Mouse (Mus musculus): ENCODE data around the gene H2-M10.6. TPM values are rescaled to one million over a fixed set of nuclear protein-coding genes. Genes with fewer than 3 reads are reported as not detected.
"Not testable (repeated sequence)": the region's sequence is repeated elsewhere in the genome, so short reads cannot be mapped to it uniquely, and the experiment has no call there.

The H2-M10.6 gene
- not detected in 2 replicates for polyA plus RNA-seq (2016; fragmentation: Nextera tagmentation; extraction: Ambion mirVana)

- H3K36me3 ChIP-seq, result no peaks in the 10 kb centered on the region
- H3K9me3 ChIP-seq, result no peaks in the 10 kb centered on the region
- H3K4me3 ChIP-seq, result no peak within 1 kb of the TSS
- no peak for ATAC-seq (ENCODE audit: low FRiP score, low read depth)
- no peak within 1 kb of the TSS for H3K9ac ChIP-seq (replicated peaks)
- no peak within 1 kb of the TSS for H3K27ac ChIP-seq (replicated peaks)
- no peaks in the 10 kb centered on the region for H3K27me3 ChIP-seq
- no peak within 1 kb of the TSS for H3K4me2 ChIP-seq (replicated peaks)
- H3K4me1 ChIP-seq, result no peaks in the 10 kb centered on the region
Measured at GRCm38 (mm10) chr17:36811871-36812270, at the start of gene H2-M10.6. TSS of gene H2-M10.6 (plus strand) at chr17:36812171.

- Histone ChIP-seq H3K36me3 (no peaks in the 10 kb centered on the region), H3K4me3 (no peak overlapping the region), H3K4me1 (no peaks in the 10 kb centered on the region), H3K4me2 (replicated peaks) (no peak overlapping the region), H3K27me3 (no peaks in the 10 kb centered on the region), H3K9me3 (no peaks in the 10 kb centered on the region), H3K27ac (replicated peaks) (no peak overlapping the region), H3K9ac (replicated peaks) (no peak overlapping the region)
- ATAC-seq (ENCODE audit: low FRiP score, low read depth), result no peak
- 57% methylated on average over 2 of the region's 2 CpGs for WGBS
Measured at GRCm38 (mm10) chr17:36763816-36764215, 48.2 kb upstream of the H2-M10.6 start.

DNA sequence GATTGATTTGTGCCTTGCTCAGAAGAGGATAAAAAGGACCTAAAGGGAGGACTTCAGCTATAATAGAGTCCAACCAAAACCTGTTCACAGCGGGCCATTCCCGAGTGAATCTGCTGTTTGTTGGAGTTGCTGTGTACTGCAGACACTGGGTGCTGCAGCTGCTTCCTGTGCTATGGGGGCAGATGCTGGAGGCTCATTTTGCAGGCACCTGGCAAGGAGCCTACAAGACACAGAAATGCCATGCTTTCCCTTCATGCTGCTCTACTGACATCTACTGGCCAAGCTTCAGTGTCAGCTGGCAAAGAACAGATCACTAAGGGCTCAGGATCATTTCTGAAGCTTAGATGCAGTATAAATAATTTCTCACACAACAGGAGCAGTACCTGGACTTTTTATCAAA is 47.7 kb upstream of the H2-M10.6 start:
- H3K27ac ChIP-seq (replicated peaks); ATAC-seq (ENCODE audit: low FRiP score, low read depth); H3K9ac ChIP-seq (replicated peaks); H3K27me3 ChIP-seq; H3K4me1 ChIP-seq; H3K4me2 ChIP-seq (replicated peaks); H3K36me3 ChIP-seq; H3K4me3 ChIP-seq; H3K9me3 ChIP-seq: not testable (repeated sequence)
- WGBS, result 20% methylated on average over 2 of the region's 2 CpGs

GRCm38 (mm10) chr17:36765403-36765802 is 46.6 kb upstream of the H2-M10.6 start:
- not testable (repeated sequence) for H3K4me2 ChIP-seq (replicated peaks); H3K27me3 ChIP-seq; H3K36me3 ChIP-seq; ATAC-seq (ENCODE audit: low FRiP score, low read depth); H3K4me1 ChIP-seq; H3K9ac ChIP-seq (replicated peaks); H3K4me3 ChIP-seq; H3K27ac ChIP-seq (replicated peaks); H3K9me3 ChIP-seq
- 59% methylated on average over 2 of the region's 2 CpGs for WGBS

DNA sequence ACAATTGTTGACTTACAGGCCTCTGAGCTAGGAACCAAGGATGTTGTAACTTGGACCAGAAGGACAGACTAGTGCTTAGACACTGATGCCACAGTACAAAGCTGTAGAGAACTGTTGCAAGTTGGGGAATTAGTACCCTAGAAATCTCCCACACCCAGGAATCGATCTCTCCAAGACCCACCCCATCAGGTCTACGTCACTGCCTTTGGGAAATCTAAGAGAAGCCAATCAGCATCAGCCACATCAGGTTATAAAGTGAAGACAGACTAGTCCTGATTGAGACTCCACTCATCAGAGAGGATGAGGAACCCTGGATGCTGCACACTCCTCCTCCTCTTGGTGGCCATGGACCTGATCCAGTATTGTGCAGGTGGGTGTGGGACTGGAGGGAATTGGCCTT is 39.4 kb upstream of the H2-M10.6 start, which contains the start of gene H2-M10.5:
TSS of gene H2-M10.5 (plus strand) at position 301 of the 400 bp plus-strand sequence.
- 87% methylated on average over 2 of the region's 2 CpGs for WGBS
- H3K9ac ChIP-seq (replicated peaks), result not testable (repeated sequence)

GRCm38 (mm10) chr17:36781533-36781932 is 30.4 kb upstream of the H2-M10.6 start:
- no peaks in the 10 kb centered on the region for H3K4me1 ChIP-seq
- no peak for ATAC-seq (ENCODE audit: low FRiP score, low read depth)
- H3K4me3 ChIP-seq, result no peak overlapping the region
- H3K36me3 ChIP-seq, result no peaks in the 10 kb centered on the region
- no peak overlapping the region for H3K27ac ChIP-seq (replicated peaks)
- no peaks in the 10 kb centered on the region for H3K27me3 ChIP-seq
- no peak overlapping the region for H3K9ac ChIP-seq (replicated peaks)
- 75% methylated on average over 3 of the region's 3 CpGs for WGBS
- H3K4me2 ChIP-seq (replicated peaks), result no peak overlapping the region
- no peaks in the 10 kb centered on the region for H3K9me3 ChIP-seq

More for the DNA sequence above, 39.4 kb upstream of the H2-M10.6 start, which contains the start of gene H2-M10.5:
- H3K27me3 ChIP-seq; H3K36me3 ChIP-seq; H3K4me3 ChIP-seq; H3K9me3 ChIP-seq; ATAC-seq (ENCODE audit: low FRiP score, low read depth); H3K4me1 ChIP-seq; H3K4me2 ChIP-seq (replicated peaks); H3K27ac ChIP-seq (replicated peaks): not testable (repeated sequence)

DNA sequence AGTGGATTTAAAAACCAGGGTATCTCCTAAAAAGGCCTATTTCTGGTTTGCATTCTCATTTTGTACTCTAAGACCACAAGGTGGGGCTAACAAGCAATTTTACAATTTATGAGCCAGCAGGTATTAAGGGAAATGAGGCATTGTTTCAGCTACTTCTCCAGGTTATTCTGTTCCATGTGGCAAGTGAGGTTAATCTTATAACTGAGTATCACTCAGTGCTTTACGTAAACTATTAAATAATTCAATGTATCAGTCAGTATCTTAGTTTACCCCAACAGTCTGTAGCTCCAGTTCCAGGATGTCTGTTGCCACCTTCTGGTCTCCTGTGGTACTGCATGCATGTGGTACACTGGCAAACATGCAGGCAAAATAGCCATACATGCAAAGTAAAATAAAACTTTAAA is 25.5 kb upstream of the H2-M10.6 start:
- H3K4me3 ChIP-seq; H3K9me3 ChIP-seq; ATAC-seq (ENCODE audit: low FRiP score, low read depth); H3K27me3 ChIP-seq; H3K27ac ChIP-seq (replicated peaks); H3K4me2 ChIP-seq (replicated peaks); H3K4me1 ChIP-seq; H3K36me3 ChIP-seq; H3K9ac ChIP-seq (replicated peaks): not testable (repeated sequence)
- WGBS, result 38% methylated on average over 1 of the region's 1 CpGs

- no peak overlapping the region for H3K27ac ChIP-seq (replicated peaks)
- no peaks in the 10 kb centered on the region for H3K27me3 ChIP-seq
- no peak for ATAC-seq (ENCODE audit: low FRiP score, low read depth)
- H3K4me2 ChIP-seq (replicated peaks), result no peak overlapping the region
- H3K36me3 ChIP-seq, result no peaks in the 10 kb centered on the region
- WGBS, result 90% methylated on average over 2 of the region's 2 CpGs
- no peaks in the 10 kb centered on the region for H3K9me3 ChIP-seq
- no peak overlapping the region for H3K9ac ChIP-seq (replicated peaks)
- H3K4me1 ChIP-seq, result no peaks in the 10 kb centered on the region
- H3K4me3 ChIP-seq, result no peak overlapping the region
Measured at GRCm38 (mm10) chr17:36788351-36788750, 23.6 kb upstream of the H2-M10.6 start.

DNA sequence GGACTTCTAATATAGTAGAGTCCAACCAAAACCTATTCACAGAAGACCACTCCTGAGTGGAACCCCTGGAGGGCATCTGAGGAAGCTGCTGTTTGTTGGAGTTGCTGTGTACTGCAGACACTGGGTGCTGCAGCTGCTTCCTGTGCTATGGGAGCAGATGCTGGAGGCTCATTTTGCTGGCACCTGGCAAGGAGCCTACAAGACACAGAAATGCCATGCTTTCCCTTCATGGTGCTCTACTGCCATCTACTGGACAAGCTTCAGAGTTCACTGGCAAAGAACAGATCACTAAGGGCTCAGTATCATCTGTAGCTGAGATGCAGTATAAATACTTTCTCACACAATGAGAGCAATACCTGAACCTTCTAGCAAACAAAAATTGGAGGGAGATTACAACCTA is 23.2 kb upstream of the H2-M10.6 start:
- H3K4me2 ChIP-seq (replicated peaks); H3K9ac ChIP-seq (replicated peaks); H3K36me3 ChIP-seq; H3K4me1 ChIP-seq; H3K4me3 ChIP-seq; H3K27me3 ChIP-seq; H3K9me3 ChIP-seq; H3K27ac ChIP-seq (replicated peaks): not testable (repeated sequence)
- ATAC-seq (ENCODE audit: low FRiP score, low read depth), result peak; percentile 68

- H3K4me2 ChIP-seq (replicated peaks), result no peak overlapping the region
- no peak overlapping the region for H3K27ac ChIP-seq (replicated peaks)
- H3K36me3 ChIP-seq, result no peaks in the 10 kb centered on the region
- no peak for ATAC-seq (ENCODE audit: low FRiP score, low read depth)
- no peak overlapping the region for H3K4me3 ChIP-seq
- no peaks in the 10 kb centered on the region for H3K9me3 ChIP-seq
- 94% methylated on average over 10 of the region's 10 CpGs for WGBS
- no peaks in the 10 kb centered on the region for H3K4me1 ChIP-seq
- no peaks in the 10 kb centered on the region for H3K27me3 ChIP-seq
- H3K9ac ChIP-seq (replicated peaks), result no peak overlapping the region
Measured at GRCm38 (mm10) chr17:36799493-36799892, 12.5 kb upstream of the H2-M10.6 start.

DNA sequence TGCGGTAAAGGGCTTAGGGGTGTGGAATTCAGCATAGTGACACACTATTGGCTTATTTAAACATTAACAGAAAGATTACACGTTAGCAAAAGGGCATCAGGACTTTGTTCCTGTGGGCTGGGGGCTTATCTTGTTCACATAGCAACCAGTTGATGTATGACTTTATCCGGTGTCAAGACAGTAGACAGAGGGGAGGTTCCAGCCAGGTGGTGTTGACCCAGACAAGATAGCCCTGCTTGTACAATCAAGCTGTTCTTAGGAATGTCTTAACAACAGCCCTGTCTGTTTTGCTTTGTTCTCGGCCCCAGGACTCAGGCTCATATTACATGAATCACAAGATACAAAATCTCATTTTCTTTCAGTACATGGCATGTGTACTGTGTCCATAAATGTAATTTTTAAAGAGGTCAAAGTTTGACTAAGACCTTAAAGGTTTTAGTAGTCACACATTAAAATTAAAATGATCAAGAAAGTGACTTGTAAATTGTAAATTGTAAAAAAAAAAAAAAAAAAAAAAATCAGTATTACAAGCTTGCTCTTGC is 12.0 kb upstream of the H2-M10.6 start:
- not testable (repeated sequence) for H3K27ac ChIP-seq (replicated peaks); H3K4me1 ChIP-seq; H3K4me2 ChIP-seq (replicated peaks); H3K9me3 ChIP-seq; ATAC-seq (ENCODE audit: low FRiP score, low read depth); H3K9ac ChIP-seq (replicated peaks); H3K27me3 ChIP-seq; H3K4me3 ChIP-seq; H3K36me3 ChIP-seq
- WGBS, result 81% methylated on average over 4 of the region's 4 CpGs

GRCm38 (mm10) chr17:36824005-36824404 is 12.0 kb downstream of the H2-M10.6 start:
- no peak for ATAC-seq (ENCODE audit: low FRiP score, low read depth)
- Histone ChIP-seq H3K9ac (replicated peaks) (no peak overlapping the region), H3K4me1 (no peaks in the 10 kb centered on the region), H3K27me3 (0 out of 2 replicates have a peak, but pooled peaks cover 3% of the 10 kb centered on the region), H3K27ac (replicated peaks) (no peak overlapping the region), H3K9me3 (no peaks in the 10 kb centered on the region), H3K4me3 (no peak overlapping the region), H3K4me2 (replicated peaks) (no peak overlapping the region), H3K36me3 (no peaks in the 10 kb centered on the region)

- H3K4me2 ChIP-seq (replicated peaks), result no peak overlapping the region
- 25% methylated on average over 4 of the region's 4 CpGs for WGBS
- no peak overlapping the region for H3K27ac ChIP-seq (replicated peaks)
- no peak overlapping the region for H3K4me3 ChIP-seq
- no peaks in the 10 kb centered on the region for H3K9me3 ChIP-seq
- H3K36me3 ChIP-seq, result no peaks in the 10 kb centered on the region
- no peak for ATAC-seq (ENCODE audit: low FRiP score, low read depth)
- H3K27me3 ChIP-seq, result 0 out of 2 replicates have a peak, but pooled peaks cover 3% of the 10 kb centered on the region
- no peak overlapping the region for H3K9ac ChIP-seq (replicated peaks)
- H3K4me1 ChIP-seq, result no peaks in the 10 kb centered on the region
Measured at GRCm38 (mm10) chr17:36825525-36825924, 13.6 kb downstream of the H2-M10.6 start.
